Mouse (Mus musculus) splenic B cell, adult 2 months (primary cell): ENCODE data around the gene Cks1b.

Source experiments
- DNase-seq: peaks from one replicate; pipeline ENCODE4 v3.0.0-alpha.2; 2011; ENCODE audit warnings: low read depth, low spot score
- H3K27me3 ChIP-seq: 2 replicates; pipeline ENCODE4 v1.6.1; 2012; ENCODE audit warnings: mild to moderate bottlenecking, low read length, moderate library complexity, mixed read lengths; ENCODE audit not compliant: control insufficient read depth, poor library complexity, insufficient read depth, severe bottlenecking
- H3K36me3 ChIP-seq: 2 replicates; pipeline ENCODE4 v1.6.1; 2012; ENCODE audit warnings: mild to moderate bottlenecking, low read length, moderate library complexity, mixed read lengths; ENCODE audit not compliant: control insufficient read depth, poor library complexity, insufficient read depth, severe bottlenecking

The Cks1b gene

DNA sequence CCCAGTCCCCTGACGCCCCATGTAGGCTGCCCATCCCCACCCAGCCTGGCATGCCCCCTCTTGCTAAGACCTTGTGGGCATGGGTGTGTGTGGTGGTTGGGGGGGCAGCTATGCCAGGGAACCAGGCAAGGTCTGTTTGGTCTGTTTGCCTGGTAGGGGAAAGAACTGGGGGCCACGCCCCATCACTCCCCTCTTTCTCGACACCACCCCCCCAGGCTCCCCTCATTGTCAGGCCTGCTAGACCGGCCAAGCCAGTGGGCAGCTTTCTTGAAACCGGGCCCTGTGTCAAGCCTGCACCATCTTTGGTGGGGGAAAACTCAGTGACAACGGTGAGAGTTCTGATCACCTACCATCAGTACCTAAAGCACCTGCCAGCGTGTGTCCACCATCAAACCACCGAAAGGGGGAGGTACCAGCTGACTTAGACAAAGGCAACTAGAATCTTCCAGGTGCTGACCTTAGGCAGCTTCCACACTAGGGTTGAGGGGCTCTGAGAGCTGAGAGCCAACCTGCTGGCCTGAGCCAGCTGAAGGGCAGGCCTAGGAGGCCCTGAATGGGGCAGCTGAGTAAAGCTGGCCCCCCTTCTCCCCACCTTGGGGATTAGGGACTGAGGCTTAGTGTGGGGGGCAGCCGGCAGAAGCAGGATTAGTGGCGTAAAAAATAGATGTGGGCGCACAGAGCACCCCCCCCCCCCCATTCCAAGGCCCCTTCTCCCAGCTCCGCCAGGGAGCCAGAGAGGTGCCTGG is 33.7 kb downstream of the Cks1b start:
- Histone ChIP-seq H3K27me3 (no peaks in the 10 kb centered on the region), H3K36me3 (peaks cover 2% of the 10 kb centered on the region; the same call in 1 of the 2 replicates)
- no peak for DNase-seq

DNA sequence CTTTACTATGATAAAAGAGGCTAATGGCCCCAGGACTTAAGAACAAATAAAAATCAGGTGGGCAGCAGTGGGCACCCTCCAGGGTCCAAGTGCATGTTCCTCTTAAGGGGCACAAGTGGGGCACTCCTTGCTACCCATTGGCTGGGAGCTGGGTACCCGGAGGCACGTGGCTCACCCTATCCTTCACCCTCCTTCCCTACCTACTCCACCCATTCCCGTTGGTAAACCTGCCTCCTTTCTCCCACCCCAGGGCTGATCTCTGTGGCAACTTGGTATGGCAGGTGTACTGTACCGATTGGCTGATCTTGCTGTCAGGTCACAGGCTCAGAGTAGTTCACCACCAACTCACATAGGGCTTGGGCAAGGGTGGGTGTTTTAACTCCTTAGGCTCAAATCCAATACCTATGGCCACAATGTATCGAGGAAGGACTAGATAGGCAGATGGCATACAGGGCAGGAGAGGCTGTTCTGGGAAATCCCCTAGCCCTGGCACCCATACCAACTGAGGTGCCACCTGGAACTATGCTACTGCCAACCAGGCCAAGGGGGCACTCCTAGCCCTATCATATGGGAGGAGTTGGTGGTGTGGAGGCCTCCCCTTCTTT is 34.4 kb downstream of the Cks1b start:
- no peak for DNase-seq
- Histone ChIP-seq H3K27me3 (no peaks in the 10 kb centered on the region), H3K36me3 (peaks cover 2% of the 10 kb centered on the region; the same call in 1 of the 2 replicates)

DNA sequence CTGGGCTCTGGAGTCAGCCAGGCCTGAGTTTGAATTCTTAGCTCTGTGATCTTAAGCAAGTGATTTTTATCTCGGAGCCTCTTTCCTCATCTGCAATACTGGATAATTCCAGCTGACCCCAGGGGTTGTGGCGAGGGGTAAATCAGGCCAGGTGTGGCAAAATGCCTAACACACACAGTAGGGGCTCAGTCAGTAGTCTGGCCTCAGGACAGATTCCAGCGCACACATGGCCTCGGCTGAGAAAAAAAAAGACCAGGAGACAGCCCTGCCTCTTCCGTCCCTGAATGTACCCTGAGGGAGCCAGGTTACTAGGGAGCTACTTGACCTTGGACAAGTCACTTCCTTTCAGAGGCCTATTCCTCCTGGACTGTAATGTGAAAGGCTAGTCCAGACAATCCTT is 35.2 kb downstream of the Cks1b start:
- Histone ChIP-seq H3K36me3 (peaks cover 2% of the 10 kb centered on the region; the same call in 1 of the 2 replicates), H3K27me3 (no peaks in the 10 kb centered on the region)
- no peak for DNase-seq

GRCm38 (mm10) chr3:89382033-89382882 is 35.9 kb downstream of the Cks1b start:
- no peaks in the 10 kb centered on the region for H3K27me3 ChIP-seq
- no peak for DNase-seq
- peaks cover 2% of the 10 kb centered on the region; the same call in 1 of the 2 replicates for H3K36me3 ChIP-seq

- DNase-seq = no peak
- H3K36me3 ChIP-seq = peaks cover 2% of the 10 kb centered on the region
- H3K27me3 ChIP-seq = no peaks in the 10 kb centered on the region
Observed at GRCm38 (mm10) chr3:89381233-89381632, 37.0 kb downstream of the Cks1b start.

- peaks cover 2% of the 10 kb centered on the region for H3K36me3 ChIP-seq
- H3K27me3 ChIP-seq = no peaks in the 10 kb centered on the region
- DNase-seq = no peak
Observed at GRCm38 (mm10) chr3:89380711-89381110, 37.5 kb downstream of the Cks1b start.

DNA sequence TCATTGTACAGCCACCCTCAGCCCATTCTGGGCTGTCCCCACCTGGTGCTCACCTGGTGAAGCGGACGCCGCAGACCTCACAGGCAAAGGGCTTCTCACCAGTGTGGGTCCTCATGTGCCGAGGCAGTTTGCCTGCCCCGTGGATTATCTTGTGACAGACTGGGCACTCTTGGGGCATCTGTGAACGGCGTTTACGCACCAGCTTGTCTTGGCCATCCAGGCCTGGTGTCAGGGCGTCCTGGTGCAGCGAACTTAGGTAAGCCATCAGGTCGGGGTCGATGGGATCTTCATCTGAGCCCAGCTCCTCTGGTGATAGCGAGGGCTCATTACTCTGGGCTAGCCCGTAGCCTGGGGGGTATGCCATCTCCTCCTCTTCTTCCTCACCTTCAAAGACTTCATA is 37.9 kb downstream of the Cks1b start:
- H3K36me3 ChIP-seq = peaks cover 2% of the 10 kb centered on the region
- no peaks in the 10 kb centered on the region for H3K27me3 ChIP-seq
- no peak for DNase-seq

DNA sequence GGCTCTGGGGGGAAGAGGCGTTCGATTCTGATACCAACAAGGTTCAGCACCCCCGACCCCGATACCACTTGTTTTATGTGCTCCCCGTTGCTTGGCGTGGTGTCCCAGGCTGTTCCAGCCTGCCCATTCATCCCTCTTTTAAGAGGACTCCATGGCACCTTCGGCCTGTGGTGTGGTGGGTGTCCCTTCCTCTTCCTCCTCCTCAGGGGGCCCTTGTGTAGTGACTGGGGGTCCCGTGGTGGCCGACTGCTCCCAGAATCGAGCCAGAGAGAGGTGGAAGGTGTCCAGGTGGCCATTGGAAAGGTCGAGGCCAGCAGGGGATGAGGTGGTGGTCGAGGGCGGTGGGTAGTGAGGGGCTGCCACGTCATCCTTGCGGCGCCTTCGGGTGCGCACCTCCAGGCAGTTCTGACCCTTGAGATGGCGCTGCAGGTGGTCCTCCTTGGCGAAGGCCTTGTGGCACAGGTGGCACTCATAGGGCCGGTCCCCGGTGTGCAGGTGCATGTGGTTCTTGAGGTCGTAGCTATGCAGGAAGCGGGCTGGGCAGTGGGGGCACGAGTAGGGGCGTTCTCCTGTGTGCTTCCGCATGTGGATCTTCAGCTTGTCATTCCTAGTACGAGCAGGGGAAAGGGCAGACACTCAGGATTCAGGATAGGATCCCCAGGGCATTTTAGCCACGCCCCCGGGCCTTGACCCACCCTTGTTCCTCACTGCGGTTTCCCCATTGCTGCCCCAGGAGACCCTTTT is 38.6 kb downstream of the Cks1b start:
- peaks cover 2% of the 10 kb centered on the region for H3K36me3 ChIP-seq
- no peaks in the 10 kb centered on the region for H3K27me3 ChIP-seq
- DNase-seq = peak; percentile 47

DNA sequence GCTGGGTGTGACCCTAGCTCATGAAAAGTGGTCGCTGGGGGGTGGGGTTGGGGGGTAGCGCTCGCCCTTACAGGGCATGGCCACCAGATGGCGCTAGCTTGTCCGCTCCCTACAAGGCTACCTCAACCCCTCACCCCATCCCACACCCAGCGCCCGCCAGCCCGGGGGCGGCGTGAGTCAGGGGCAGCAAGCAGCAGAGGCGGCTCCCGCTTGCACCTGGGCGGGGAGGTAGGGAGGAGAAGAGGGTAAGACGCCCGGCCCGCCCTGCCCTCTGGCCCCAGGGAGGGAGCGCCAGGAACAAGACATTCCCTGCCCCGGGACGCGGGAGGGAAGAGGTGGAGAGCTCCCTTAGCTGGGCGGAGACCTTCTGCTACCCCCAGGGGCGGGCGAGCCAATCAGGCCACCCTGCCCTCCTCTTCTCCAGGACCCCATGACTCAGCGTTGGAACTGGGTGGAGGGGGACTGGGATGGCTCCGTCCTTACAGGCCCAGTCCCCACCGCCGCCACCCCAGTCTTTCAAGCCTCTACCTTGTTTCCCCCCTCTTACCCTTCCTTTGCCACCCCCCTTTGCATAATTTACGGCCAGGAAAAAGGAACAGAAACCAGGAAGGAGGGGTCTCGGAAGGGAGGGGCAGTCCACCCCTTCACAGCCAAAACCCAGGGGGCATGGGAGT is 39.7 kb downstream of the Cks1b start:
- DNase-seq = peak; percentile 81
- Histone ChIP-seq H3K36me3 (peaks cover 2% of the 10 kb centered on the region; the same call in 1 of the 2 replicates), H3K27me3 (no peaks in the 10 kb centered on the region)

- DNase-seq = no peak
- H3K27me3 ChIP-seq = no peaks in the 10 kb centered on the region
- H3K36me3 ChIP-seq = peaks cover 2% of the 10 kb centered on the region; the same call in 1 of the 2 replicates
Observed at GRCm38 (mm10) chr3:89377831-89378230, 40.4 kb downstream of the Cks1b start.

- no peak for DNase-seq
- Histone ChIP-seq H3K27me3 (no peaks in the 10 kb centered on the region), H3K36me3 (no peaks in the 10 kb centered on the region; the same call in 1 of the 2 replicates)
Observed at GRCm38 (mm10) chr3:89373581-89374231, 44.5 kb downstream of the Cks1b start.

DNA sequence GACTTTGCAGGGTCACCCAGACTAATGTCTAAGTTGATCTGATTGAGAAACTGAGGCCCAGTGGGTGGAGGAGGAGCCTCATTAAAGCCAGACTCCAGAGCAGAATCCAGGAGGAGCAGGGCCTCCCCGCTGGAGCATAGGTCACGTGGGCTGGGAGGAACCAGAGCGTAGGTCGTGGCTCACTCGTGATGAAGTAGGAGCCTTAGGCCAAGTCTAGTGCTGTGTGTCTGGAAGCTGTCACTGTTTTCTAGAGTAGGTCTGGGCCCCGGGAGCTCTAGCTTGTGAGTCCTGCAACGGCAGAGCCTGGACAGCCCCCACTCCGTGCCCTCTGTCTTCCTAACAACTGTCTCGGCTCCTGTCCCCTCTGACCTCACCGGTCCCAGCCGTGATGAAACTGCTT is 50.8 kb downstream of the Cks1b start:
- no peak for DNase-seq
- Histone ChIP-seq H3K27me3 (no peaks in the 10 kb centered on the region), H3K36me3 (no peaks in the 10 kb centered on the region)

DNA sequence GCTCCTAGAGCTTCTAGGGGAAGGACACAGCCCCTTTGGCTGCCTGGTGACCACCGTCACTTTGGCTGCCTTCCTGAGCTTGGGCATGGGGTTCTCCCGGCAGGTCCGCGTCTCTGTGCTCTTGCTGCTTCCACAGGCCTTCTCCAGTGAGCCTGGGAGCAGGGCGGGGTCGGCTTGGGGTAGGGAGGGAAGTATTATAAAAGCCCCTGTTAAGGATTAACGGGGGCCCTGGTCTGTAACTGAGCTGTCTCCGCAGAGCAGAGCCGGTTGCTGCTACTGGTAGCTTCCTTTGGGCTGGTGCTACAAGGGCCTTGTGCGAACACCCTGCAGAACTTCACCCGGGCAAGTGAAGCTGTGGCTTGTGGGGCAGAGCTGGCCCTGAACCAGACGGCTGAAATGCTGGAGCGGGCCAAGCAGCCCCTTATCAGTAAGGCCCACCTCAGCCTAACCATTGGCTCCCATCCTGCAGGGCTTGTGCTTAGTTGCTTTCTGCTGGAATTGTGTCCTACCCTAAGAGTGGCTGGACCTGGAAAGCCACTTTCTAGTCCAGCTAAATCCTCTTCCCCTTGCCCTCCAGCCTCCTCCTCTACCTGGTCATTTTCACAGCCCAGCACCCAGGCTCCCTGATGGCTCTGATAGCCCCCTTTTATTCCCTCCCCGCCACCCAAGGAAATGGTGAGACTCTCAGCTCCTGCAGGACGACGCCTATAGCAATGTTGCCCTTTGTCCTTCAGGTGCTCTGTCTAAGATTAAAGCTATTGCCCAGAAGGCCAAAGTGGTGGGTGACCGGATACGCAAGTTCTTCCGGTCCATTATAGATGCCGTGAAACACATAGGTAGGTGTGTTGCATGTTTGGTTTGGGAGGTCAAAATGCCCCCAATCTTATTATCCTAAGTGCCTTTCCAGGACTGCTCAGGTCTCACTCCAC is 52.4 kb downstream of the Cks1b start:
- no peak for DNase-seq
- Histone ChIP-seq H3K27me3 (no peaks in the 10 kb centered on the region), H3K36me3 (no peaks in the 10 kb centered on the region)
